Mouse (Mus musculus) left cerebral cortex, adult 2 months (tissue): ENCODE data around the gene Gpbp1. TPM values are rescaled to one million over a fixed set of nuclear protein-coding genes. Genes with fewer than 3 reads are reported as not detected.

Experiments
- DNase-seq, 2 experiments: peaks; one replicate each; pipeline ENCODE4 v3.0.0; 2021 to 2022; ENCODE audit warnings: low spot score in 2 of 2, mixed read lengths in 1 of 2; ENCODE audit errors: extremely low spot score in 1 of 2
- H3K27ac ChIP-seq: fragments of 200-600 bp; 2 replicates; pipeline ENCODE4 v1.8.1; 2022
- H3K4me3 ChIP-seq: fragments of 200-600 bp; 2 replicates; pipeline ENCODE4 v1.8.1; 2022
- CTCF ChIP-seq: fragments of 200-600 bp; IDR thresholded peaks from 2 replicates; pipeline ENCODE4 v1.8.1; 2022; ENCODE audit warnings: antibody characterized with exemption, mild to moderate bottlenecking, moderate library complexity
- intact Hi-C: fragments of 180-260 bp; cut with DNase I; formaldehyde crosslinking; loops from one replicate; pipeline ENCODE4 v1.15.1; 2025
- total RNA-seq, 2 experiments: library from RNA; stranded (reverse); gene quantifications; 2 replicates each; pipeline ENCODE4 v1.2.3; 2021

Gene Gpbp1
- total RNA-seq, 2 experiments from 2014 or later: 80.4 to 83.9 TPM

DNA sequence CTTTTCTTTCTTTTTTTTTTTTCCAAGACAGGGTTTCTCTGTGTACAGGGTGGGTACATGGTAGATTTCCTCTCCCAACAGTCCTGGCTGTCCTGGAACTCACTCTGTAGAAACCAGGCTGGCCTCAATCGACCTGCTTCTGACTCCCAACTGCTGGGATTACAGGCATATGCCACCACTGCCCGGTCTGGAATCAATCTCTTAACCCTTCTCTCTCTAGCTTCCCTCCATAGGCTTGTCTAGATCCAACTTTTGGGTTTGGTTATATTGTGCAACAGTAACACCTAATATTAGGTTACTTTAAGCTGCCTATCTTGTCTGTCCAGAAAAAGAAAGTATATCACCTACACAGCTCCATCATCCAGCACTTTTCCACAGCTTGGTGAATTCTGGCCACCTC, 33.1 kb downstream of the Gpbp1 start:
- no peak for TF ChIP-seq CTCF
- no peak for DNase-seq
- intact Hi-C loops: no loop called here
- no peak overlapping the region for H3K27ac ChIP-seq
- no peak overlapping the region for H3K4me3 ChIP-seq

GRCm38 (mm10) chr13:111444325-111444724, 45.6 kb downstream of the Gpbp1 start:
- intact Hi-C loops: no loop called here
- TF ChIP-seq CTCF: no peak
- Histone ChIP-seq H3K4me3 (no peak overlapping the region), H3K27ac (no peak overlapping the region)
- no peak for DNase-seq

GRCm38 (mm10) chr13:111431174-111431573, 58.7 kb downstream of the Gpbp1 start:
- DNase-seq: no peak
- Histone ChIP-seq H3K27ac (no peak overlapping the region), H3K4me3 (no peak overlapping the region)
- intact Hi-C loops: no loop called here
- TF ChIP-seq CTCF: no peak

DNA sequence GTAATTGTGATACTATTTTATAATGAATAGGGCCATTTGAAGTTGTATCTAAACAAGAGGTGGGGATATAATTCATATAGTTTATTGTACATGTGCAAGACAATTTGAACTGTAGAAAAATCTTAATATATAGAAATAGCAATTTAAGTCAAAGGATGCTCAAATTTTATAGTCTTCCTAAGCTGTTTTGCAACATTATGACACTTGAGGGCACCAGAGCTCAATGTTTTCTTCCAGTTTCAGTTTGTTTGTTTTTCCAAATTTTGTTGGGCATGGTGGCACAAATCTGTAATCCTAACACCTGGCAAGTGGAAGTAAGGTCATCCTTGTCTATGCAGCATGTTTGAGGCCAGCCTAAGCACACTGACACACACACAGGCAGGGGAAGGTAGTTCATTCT, 68.6 kb downstream of the Gpbp1 start:
- intact Hi-C loops: no loop called here
- peak; percentile 19 for TF ChIP-seq CTCF
- DNase-seq: no peak
- H3K27ac ChIP-seq: no peak overlapping the region
- no peak overlapping the region for H3K4me3 ChIP-seq

DNA sequence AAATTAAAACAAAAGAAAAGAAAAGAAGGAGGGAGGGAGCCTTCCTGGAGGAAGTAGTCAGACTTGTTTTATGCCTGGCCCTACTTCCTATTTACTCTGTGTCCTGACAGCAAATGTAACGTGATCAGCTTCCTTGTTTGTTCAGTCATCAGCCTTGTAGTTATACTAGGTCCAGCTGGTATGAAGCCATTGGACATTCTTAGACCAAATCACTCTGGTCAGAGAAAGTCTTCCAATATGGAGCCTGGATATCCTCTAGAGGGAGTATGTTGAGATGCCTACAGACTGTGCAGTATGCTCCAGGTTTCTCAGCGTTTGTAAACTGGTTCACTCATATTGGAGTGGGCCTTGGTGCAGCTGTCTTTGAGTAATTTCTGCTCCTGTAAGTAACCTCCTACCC, 71.8 kb downstream of the Gpbp1 start:
- Histone ChIP-seq H3K4me3 (no peak overlapping the region), H3K27ac (no peak overlapping the region)
- intact Hi-C loops: loop anchor here (10.0 kb wide), 3 partner anchors 273 to 1353 kb away; no protein-coding TSS in a partner anchor
- TF ChIP-seq CTCF: no peak
- DNase-seq: no peak

GRCm38 (mm10) chr13:111413156-111413555, 76.8 kb downstream of the Gpbp1 start:
- H3K4me3 ChIP-seq: no peak overlapping the region
- intact Hi-C loops: loop anchor here (1.0 to 10.0 kb wide), 5 partner anchors 268 to 1348 kb away; no protein-coding TSS in a partner anchor
- no peak overlapping the region for H3K27ac ChIP-seq
- DNase-seq: peak; percentile 67
- peak; percentile 84 for TF ChIP-seq CTCF

DNA sequence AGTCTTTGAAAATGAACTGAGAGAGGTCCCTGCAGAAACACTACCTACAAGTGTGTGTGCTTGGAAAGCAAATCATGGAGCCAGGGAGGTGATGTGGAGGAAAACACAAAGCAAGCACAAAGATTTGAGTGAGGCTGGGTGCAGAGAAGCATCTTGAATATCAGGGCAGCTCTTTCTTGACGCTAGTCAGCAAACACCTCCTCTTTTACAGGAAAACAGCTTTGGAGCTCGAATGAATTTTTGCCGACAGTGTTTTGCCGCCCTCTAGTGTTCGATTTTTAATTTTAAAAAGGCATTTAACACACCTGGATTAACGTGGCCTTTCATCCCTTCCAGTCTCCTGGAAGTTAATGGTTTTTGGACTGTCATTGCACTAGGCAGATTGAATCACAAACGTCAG, 79.1 kb downstream of the Gpbp1 start:
- peak; percentile 72 for TF ChIP-seq CTCF
- Histone ChIP-seq H3K4me3 (no peak overlapping the region), H3K27ac (no peak overlapping the region; the same call in 1 of the 2 replicates)
- intact Hi-C loops: loop anchor here (1.0 to 10.0 kb wide), 6 partner anchors 172 to 1346 kb away; no protein-coding TSS in a partner anchor
- DNase-seq: peak in 1 of 2 experiments; percentile 29

GRCm38 (mm10) chr13:111406859-111407389, 83.0 kb downstream of the Gpbp1 start:
- no peak overlapping the region for H3K4me3 ChIP-seq
- DNase-seq: no peak
- intact Hi-C loops: no loop called here
- TF ChIP-seq CTCF: peak; percentile 20
- H3K27ac ChIP-seq: peak overlapping the region; percentile 69

DNA sequence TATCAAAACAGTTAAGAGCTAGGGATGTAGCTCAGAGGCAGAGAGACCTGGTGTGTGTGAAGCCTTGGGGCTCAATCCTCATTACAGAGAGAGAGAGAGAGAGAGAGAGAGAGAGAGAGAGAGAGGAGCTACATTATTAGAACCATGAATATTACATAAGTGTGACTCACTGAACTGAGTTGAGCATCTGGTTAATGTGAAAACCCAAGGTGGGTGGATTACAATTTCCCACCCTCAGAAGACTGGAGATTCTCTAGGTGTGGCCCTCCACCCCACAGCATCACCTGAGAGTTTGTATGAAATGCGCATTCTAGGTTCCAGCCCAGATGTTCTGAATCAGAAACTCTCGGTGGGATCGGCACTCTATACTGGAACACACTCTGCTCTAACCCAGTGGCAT, 84.0 kb downstream of the Gpbp1 start:
- no peak for DNase-seq
- no peak for TF ChIP-seq CTCF
- intact Hi-C loops: no loop called here
- H3K4me3 ChIP-seq: no peak overlapping the region
- H3K27ac ChIP-seq: peak overlapping the region; percentile 50; the same call in 1 of the 2 replicates

GRCm38 (mm10) chr13:111397600-111398151, 92.2 kb downstream of the Gpbp1 start:
- H3K4me3 ChIP-seq: no peak overlapping the region
- no peak for DNase-seq
- intact Hi-C loops: loop anchor here (5.0 kb wide), 3 partner anchors 295 to 770 kb away; no protein-coding TSS in a partner anchor
- TF ChIP-seq CTCF: no peak
- peak overlapping the region; percentile 12; the same call in 1 of the 2 replicates for H3K27ac ChIP-seq

DNA sequence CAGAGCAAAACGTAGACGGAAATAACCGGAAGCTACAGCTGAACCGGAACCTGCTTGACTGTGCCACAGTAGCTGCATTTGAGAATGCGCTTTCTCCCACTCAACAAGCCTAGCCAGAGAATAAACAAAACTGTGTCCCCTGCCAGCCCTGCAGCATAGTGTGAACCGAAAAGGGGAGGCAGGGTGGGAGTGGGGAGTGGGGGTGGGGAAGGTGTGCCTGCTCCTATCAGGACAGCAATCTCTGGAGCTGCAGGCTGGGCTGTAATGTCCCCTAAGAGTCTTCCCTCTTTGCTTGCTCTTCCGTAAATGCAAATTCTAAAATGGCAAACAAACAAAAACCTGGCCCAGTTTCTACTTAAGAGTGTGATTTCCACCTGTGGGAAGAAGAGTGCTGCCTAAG, 92.8 kb downstream of the Gpbp1 start:
- no peak overlapping the region; the same call in 1 of the 2 replicates for H3K27ac ChIP-seq
- H3K4me3 ChIP-seq: no peak overlapping the region
- no peak for DNase-seq
- intact Hi-C loops: loop anchor here (5.0 kb wide), 3 partner anchors 295 to 770 kb away; no protein-coding TSS in a partner anchor
- no peak for TF ChIP-seq CTCF

DNA sequence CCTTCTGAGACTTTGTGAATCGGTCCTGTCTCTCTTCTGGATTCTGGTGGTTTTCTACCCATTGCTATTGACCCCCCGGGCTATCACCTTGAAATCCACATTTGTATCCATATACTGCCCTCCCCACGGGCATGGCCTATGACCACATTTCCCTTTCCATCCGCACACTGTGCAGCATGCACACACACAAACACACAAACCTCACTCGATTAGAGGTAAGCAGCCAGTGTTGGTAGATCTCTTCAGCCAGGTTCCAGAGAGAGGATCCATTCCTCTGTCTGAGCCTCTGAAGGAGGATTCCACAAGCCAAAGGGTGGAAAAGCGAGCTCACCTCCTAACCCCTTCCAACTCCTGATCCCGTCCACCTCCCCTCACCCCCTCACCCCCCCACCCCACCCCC, 94.4 kb downstream of the Gpbp1 start:
- TF ChIP-seq CTCF: no peak
- DNase-seq: no peak
- intact Hi-C loops: loop anchor here (2.0 to 5.0 kb wide), 5 partner anchors 95 to 768 kb away; no protein-coding TSS in a partner anchor
- peak overlapping the region; percentile 94 for H3K27ac ChIP-seq
- no peak overlapping the region for H3K4me3 ChIP-seq
